Mouse (Mus musculus) liver, postnatal 0 days (tissue): Measurements from ENCODE around the gene Gm9747.

Experiments used
- CTCF ChIP-seq: sonication (generic); IDR thresholded peaks from 2 replicates; pipeline ENCODE4 v1.5.1; 2016; ENCODE audit warnings: antibody characterized with exemption, low read depth
- EP300 ChIP-seq: IDR thresholded peaks from 2 replicates; pipeline ENCODE4 v1.6.1; 2016; ENCODE audit warnings: antibody characterized with exemption, low read depth, mild to moderate bottlenecking

DNA sequence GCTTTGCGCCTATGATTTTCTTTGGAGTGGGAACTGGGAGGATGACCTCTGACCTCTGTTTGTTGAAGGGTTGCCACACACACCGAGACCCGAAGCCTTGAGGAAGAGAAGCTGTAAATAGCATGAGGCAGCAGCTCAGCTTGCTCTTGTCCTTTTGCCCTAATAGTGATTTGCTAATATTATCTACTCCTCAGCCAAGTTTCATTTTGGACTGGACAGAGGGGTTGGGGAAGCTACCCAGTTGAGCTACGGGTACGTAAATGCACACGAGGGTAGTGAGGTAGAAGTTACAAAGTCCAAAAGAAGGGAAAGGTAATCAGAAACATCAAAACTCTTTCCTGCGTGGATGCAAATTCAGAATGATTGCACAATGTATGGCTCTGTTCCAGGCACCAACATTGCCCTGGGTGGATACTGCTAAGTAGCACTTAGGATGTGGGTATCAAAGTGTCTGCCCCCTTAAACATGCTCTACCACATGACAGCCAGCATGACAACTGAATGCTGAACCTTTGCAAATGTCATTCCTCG, 48.9 kb upstream of the Gm9747 start:
- TF ChIP-seq CTCF (no peak), EP300 (peak; percentile 79)
